Mouse (Mus musculus) ZHBTc4 (cell line): ENCODE results near the gene Cd52.

ENCODE experiments used
- DNase-seq: peaks from one replicate; pipeline ENCODE4 v3.0.0-alpha.2; 2011; ENCODE audit warnings: low read depth, low spot score

Gene Cd52

GRCm38 (mm10) chr4:134119042-134119441, 24.2 kb upstream of the Cd52 start:
- DNase-seq: peak; percentile 66

- DNase-seq: peak; percentile 63
Observed at GRCm38 (mm10) chr4:134118126-134118800, 23.4 kb upstream of the Cd52 start.

GRCm38 (mm10) chr4:134117012-134117411, 22.1 kb upstream of the Cd52 start:
- peak; percentile 89 for DNase-seq

GRCm38 (mm10) chr4:134116501-134116900, 21.6 kb upstream of the Cd52 start:
- DNase-seq: peak; percentile 73

DNA sequence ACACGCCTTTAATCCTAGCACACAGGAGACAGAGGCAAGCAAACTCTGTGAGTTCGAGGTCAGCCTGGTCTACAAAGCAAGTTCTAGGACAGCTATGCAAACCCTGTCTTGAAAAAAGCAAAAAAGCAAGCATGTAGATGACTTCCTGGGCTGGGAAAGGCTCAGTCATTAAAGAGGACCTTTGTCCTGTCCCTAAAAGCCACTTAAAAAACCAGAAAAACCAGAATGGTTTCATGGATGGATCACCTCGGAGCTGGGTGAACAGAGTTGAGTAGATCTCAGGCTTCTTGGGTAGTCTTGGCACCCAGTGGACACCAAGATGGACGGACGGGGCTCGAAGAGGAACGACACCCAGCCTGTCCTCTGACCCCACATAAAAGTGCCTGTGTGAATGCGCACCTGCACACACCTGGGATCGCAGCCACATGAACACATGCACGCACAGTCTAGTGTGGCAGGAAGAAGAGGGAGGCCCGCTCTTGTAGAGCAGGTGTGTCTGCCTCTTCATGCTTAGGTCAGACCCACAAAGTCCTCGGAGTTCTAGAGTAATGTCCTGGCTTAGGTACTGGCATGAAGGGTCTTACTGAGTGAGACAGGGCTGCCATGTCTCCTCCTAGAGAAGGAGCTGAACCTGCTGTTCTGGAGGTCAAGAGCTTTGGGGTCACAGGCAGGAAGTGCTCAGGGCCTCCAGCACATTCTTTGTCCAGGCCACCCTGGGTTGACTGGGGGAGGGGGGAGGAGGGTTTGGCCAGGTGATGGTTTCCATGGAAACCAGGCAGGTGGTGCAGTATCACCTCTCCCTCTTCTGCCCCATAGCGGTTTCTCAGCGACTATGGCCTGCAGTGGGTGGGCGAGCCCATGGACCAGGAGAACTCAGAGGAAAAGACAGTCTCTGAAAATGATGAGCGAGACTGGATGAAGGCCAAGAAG, 20.6 kb upstream of the Cd52 start:
- DNase-seq: peak; percentile 69

- DNase-seq: no peak
Observed at GRCm38 (mm10) chr4:134114038-134114437, 19.2 kb upstream of the Cd52 start.

- DNase-seq: peak; percentile 60
Observed at GRCm38 (mm10) chr4:134113356-134113994, 18.6 kb upstream of the Cd52 start.

- DNase-seq: no peak
Observed at GRCm38 (mm10) chr4:134112403-134112802, 17.5 kb upstream of the Cd52 start.

DNA sequence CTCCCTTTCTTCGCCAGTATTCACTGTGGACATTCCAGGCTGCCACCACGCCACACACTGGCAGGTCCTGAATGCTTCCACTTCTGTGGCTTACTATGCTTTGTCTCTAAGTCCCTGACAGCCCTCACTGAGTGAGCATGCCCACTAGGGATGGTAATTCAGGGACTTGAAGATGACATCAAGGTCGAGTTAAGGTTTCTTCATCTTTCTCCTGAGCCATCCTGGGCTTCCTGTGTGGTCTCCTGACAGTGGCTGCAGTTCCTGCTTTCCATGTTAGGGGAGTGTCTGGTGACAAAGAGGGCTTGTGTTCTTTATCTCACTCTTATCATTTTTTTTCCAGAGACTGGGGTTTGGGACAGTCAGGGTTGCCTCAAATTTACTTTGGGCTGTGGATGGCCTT, 15.8 kb upstream of the Cd52 start:
- peak; percentile 30 for DNase-seq

- peak; percentile 27 for DNase-seq
Observed at GRCm38 (mm10) chr4:134108196-134108595, 13.3 kb upstream of the Cd52 start.

DNA sequence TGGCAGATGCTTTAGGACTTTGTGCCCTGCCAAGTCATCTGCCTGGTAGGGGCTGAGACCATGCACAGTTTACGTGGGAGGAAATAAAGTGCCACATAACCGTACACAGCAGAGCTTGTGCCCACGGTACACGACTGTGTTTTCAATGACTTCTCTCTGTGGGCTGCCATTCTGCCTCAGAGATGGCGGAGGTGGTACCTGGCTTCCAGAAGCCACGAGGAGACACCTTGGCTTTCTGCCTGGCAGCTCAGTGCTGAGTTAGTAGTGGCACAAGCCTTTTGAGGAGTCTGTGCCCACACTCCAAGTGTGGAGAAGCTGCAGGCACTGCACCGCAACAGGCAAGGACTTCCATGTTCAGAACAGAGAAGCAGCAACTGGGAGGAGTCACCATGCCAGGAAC, 12.8 kb upstream of the Cd52 start:
- DNase-seq: no peak

DNA sequence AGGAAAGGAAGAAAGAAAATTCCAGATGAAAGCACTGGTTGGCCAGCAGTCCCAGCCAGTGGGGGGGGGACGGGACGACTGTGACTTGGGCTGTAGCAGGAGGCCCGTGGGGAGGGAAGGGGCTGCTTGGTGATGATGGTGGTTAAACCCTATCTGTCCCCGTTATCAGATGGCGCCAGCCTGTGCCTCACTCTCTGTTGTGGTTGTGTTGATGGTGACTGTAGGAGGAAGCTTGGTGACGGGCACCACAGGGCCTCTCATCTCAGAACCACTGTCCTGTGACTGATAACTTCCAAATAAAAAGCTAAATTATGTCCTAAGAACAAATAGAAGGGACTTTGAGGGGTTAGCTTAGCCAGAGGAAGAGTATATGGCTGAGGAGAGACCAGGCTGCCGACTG, 11.2 kb upstream of the Cd52 start:
- DNase-seq: no peak

GRCm38 (mm10) chr4:134102742-134103119, 7.8 kb upstream of the Cd52 start:
- DNase-seq: no peak

DNA sequence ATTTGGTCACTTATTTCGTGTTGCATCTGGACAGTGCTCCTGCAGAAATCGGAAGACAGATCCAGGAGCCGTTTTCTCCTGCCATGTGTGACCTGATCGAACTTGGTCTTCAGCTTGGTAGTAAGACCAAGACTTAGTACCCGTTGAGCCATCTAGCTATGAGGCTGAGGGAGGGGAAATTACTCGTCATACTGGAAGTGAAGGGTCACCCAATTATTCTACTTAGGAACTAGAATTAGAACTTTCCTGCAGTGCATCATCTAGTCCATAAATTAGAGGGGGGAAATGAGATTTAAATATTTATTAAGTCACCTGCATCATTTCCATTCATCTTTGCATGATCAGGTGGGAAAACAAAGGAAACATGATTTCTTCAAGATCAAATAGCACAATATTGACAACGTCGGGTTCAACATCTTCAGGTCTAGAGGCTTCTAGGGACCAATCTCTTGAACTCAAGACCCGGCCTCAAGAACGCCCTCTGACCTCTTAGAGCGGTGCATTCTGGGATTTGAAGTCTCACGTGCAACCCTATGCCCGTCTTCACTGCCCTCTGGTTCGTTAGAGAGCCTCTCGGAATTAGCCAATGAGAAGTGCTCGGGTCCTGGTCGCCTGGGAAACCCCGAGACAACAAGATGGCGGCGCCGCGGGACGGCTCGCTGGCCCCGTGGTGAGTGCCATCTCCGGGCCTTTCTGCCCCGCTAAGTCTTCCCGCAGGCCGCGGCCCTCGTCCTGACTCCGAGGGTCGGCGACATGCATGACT, 7.3 kb upstream of the Cd52 start, which contains the start of gene Ubxn11:
Gene Ubxn11, plus strand, starts transcription at position 592 of the 763 bp plus-strand sequence.
- peak; percentile 96 for DNase-seq

DNA sequence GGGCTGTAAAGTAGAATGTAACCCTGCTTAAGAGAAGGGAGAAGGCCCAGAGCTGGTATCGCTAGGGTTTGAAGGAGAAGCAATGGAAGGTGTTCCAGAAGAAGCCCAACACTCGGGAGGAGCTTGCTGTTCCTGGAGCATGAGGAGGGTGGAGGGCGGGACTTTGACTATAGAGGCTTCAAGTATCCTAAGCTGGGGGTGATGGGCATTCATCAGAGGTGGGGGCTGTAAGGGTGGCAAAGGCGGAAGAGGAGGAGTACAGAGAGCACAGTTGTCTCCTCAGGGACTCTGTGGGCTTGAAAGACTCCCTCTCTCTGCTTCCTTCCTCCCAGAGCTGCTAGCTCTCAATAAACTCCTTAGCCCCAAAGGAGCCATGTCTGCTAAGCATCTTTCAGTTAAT, 5.4 kb upstream of the Cd52 start:
- DNase-seq: no peak

DNA sequence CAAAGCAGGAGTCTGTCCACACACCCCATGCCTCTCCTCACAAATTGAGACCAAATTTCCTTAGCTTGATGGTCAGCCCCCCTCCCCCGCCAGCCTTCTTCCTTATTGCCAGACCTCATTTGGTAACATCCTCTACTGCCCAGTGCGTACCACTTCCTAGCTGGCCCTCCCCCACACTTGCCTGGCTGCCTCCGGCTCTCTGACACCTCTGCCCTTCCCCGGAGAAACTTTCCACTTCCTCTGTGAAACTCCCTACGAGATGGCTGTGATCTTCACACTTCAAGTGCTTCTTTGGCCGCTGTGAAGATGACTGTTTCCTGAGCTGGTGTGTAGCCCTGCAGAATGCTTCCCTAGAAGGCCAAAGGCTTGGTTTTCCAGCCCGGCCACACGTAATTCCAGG, 3.7 kb upstream of the Cd52 start:
- DNase-seq: no peak

DNA sequence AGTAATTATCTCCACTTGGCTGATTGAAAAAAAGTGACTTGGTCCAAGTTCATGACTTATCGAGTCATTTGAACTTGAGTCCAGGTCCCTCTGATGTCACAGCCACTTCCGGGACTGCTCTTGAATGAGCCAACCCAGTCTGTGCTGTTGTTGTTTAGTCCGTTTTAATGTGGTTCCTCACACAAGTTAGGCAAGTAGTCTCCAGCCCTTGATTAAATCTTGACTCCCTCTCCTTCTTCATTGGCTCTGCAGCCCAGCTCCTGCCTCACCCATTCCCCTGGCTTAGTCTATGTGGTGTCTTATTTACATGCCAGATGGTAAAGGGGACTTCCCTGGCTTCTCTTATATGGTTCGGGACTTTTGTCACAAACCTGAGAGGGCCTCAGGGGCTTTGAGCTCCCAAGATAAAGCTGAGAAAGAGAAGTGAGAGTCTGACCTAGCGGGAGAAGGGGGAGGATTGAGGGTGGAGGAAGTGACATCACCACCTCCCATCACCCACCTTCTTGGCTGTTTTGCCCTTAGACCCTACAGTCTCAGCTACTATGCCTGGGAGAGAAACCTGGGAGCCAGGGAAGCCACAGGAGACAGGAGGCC, 2.2 kb upstream of the Cd52 start:
- DNase-seq: no peak

GRCm38 (mm10) chr4:134096120-134096519, 1.2 kb upstream of the Cd52 start:
- DNase-seq: no peak

GRCm38 (mm10) chr4:134094004-134094564, 798 bp downstream of the Cd52 start:
- DNase-seq: no peak

DNA sequence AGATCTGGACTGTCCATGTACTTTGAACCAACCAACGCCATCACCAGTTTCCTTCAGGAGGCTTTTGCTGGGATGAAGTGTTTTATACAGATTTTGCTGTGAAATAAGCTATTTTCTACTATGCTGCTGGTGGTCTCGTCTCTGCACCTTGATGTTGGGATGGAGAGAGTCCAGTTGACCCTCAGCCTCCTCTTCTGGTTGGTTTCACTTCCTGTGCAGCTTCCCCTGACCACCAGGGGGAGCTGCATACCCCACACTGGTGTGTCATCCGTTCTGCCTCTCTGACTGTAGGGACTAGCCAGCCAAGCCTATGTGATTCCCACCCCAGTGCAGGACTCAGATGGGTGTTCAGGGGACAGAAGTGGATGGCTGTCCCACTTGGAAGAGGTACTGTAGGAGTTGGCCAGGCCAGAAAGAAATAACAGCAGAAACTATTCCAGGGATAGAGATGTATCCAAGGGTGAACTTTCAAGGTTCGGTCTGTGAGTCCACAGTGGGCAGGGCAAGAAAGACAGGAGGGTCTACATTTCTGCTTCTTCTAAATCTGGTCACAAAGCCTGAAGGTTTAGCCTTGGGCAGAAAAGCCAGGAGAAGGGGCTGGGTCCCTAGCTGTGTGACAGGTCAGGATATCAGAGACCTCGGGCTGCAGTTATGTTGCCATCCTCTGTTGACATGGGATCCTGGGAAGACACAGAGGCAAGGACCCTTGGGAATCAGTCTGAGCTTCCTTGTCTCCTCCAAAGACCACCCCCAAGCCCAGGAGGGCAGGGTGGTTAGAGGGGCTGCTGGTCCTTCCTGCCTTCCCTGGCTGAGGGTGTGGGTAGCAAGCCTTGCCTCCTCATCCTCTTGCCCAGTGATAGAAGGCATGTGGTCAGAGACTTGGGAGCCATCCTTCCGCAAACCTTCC, 2.2 kb downstream of the Cd52 start:
- DNase-seq: peak; percentile 84
